Mouse (Mus musculus) spleen, adult 2 months (tissue): Measurements from ENCODE around the gene Rev3l. TPM values are rescaled to one million over a fixed set of nuclear protein-coding genes. Genes with fewer than 3 reads are reported as not detected.

Experiments
- DNase-seq, 2 experiments: peaks; one replicate each; pipeline versions ENCODE4 v3.0.0 to v3.0.0-alpha.2; 2012 to 2021; ENCODE audit warnings: low spot score in 2 of 2, low read depth in 1 of 2
- H3K27ac ChIP-seq: fragments of 200-500 bp; 2 replicates; pipeline ENCODE4 v1.5.1; 2012; ENCODE audit warnings: low read length, inconsistent platforms; ENCODE audit not compliant: insufficient read depth
- H3K27me3 ChIP-seq: fragments of 200-500 bp; 2 replicates; pipeline ENCODE4 v1.6.1; 2012; ENCODE audit warnings: mild to moderate bottlenecking, moderate library complexity, low read length, inconsistent platforms; ENCODE audit not compliant: control insufficient read depth, insufficient read depth
- H3K36me3 ChIP-seq: fragments of 200-500 bp; 2 replicates; pipeline ENCODE4 v1.6.1; 2012; ENCODE audit warnings: mild to moderate bottlenecking, low read length, inconsistent platforms; ENCODE audit not compliant: control insufficient read depth, insufficient read depth
- H3K4me1 ChIP-seq: fragments of 200-500 bp; 2 replicates; pipeline ENCODE4 v1.6.1; 2011; ENCODE audit warnings: inconsistent platforms; ENCODE audit not compliant: control insufficient read depth, insufficient read depth, insufficient read length
- H3K4me3 ChIP-seq: fragments of 200-500 bp; 2 replicates; pipeline ENCODE4 v1.5.1; 2011; ENCODE audit warnings: mild to moderate bottlenecking, inconsistent platforms; ENCODE audit not compliant: insufficient read depth, insufficient read length; ENCODE audit errors: extremely low read depth
- CTCF ChIP-seq: fragments of 200-500 bp; IDR thresholded peaks from 2 replicates; pipeline ENCODE4 v1.5.1; 2011; ENCODE audit warnings: mild to moderate bottlenecking, inconsistent platforms; ENCODE audit not compliant: insufficient read depth, insufficient read length, insufficient replicate concordance; ENCODE audit errors: extremely low read depth
- POLR2A ChIP-seq: fragments of 200-500 bp; IDR thresholded peaks from 2 replicates; pipeline ENCODE4 v1.6.1; 2011; ENCODE audit warnings: low read depth, low read length, inconsistent platforms
- WGBS: fragments of 180-500 bp; shearing (Covaris S2); methylation state at CpG from one replicate; pipeline ENCODE4 v1.1.7; 2018; 5-methylcytosine and 5-hydroxymethylcytosine counted together
- polyA plus RNA-seq: library from polyadenylated mRNA; depleted of rRNA; stranded (reverse); fragments of >200 nt; gene quantifications from 2 replicates; pipeline ENCODE4 v1.2.3, GENCODE M21; 2012

The Rev3l gene
- polyA plus RNA-seq, 1 experiment: 8.4 TPM

DNA sequence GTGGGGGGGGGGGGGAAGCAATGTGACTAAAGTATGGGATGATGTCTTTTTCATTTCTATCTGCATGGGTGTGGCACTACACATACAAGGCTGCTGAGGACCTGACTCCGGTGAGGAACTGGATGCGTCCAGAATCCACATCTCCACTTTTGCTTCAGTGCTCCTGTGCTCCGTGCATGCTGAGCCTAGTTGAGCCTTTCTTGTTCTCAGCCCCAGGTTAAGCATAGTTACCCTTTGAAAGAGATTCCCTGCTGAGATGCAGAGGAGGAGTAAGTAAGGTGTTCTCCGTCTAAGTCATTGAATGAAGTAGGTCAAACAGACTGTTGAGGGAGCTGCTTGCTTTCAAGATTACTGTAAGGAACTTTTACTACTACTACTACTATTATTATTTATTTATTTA lies 4.3 kb downstream of the Rev3l start:
- no peak for TF ChIP-seq POLR2A
- TF ChIP-seq CTCF: no peak
- no peak for DNase-seq
- Histone ChIP-seq H3K36me3 (no peaks in the 10 kb centered on the region), H3K4me1 (peaks cover 2% of the 10 kb centered on the region; the same call in 1 of the 2 replicates), H3K27me3 (no peaks in the 10 kb centered on the region), H3K4me3 (no peak overlapping the region), H3K27ac (no peak overlapping the region)
- 94% methylated on average over 4 of the region's 4 CpGs for WGBS

DNA sequence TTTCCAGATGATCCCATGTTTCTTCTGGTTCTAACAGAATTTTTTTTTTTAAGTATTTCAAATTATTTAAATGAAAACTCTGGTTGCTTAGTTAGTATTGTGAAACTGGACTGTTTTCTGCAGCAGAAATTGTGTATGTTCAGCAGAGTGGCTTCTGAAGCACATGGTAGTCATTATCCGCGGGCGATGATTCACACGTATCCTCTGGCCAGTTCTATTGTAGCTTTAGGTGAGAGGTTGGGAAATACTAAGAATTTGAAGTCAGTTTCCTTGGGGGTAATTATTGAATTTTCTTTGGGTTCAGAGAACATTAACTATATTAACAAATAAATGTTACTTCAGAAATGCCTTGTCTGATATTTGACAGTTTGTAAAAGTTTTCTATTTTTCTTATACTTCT lies 10.1 kb downstream of the Rev3l start:
- Histone ChIP-seq H3K4me1 (no peaks in the 10 kb centered on the region), H3K36me3 (no peaks in the 10 kb centered on the region), H3K4me3 (no peak overlapping the region), H3K27me3 (no peaks in the 10 kb centered on the region), H3K27ac (no peak overlapping the region)
- TF ChIP-seq POLR2A (no peak), CTCF (no peak)
- WGBS: 91% methylated on average over 4 of the region's 4 CpGs
- no peak for DNase-seq

DNA sequence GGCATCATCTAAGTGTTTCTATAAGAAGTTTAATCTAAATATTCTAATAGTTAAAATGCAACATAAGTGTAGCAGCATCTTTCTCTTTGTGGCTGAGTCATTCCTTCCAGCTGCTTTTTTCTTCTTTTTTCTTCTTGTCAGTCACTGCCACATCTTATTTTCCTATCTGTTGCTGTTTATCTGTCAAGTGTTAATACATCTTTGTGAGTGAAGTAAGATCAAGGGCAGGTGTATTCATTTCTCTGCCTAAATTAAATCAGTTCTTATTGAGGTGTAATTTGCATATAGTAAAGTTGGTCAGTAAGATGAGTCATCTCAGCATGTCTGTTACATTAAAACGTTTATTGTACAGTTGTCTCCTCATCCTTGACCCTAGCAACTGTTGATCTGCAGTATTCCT lies 32.8 kb downstream of the Rev3l start:
- TF ChIP-seq CTCF (no peak), POLR2A (no peak)
- WGBS: 72% methylated on average over 1 of the region's 1 CpGs
- Histone ChIP-seq H3K4me3 (no peak overlapping the region), H3K4me1 (no peaks in the 10 kb centered on the region), H3K27me3 (no peaks in the 10 kb centered on the region), H3K27ac (no peak overlapping the region), H3K36me3 (no peaks in the 10 kb centered on the region)
- DNase-seq: no peak

- WGBS: 88% methylated on average over 4 of the region's 4 CpGs
- H3K4me3 ChIP-seq: no peak overlapping the region
- H3K27ac ChIP-seq: no peak overlapping the region
- no peaks in the 10 kb centered on the region for H3K4me1 ChIP-seq
- H3K27me3 ChIP-seq: no peaks in the 10 kb centered on the region
- TF ChIP-seq POLR2A: no peak
- TF ChIP-seq CTCF: no peak
- no peak for DNase-seq
- H3K36me3 ChIP-seq: no peaks in the 10 kb centered on the region
Measured at GRCm38 (mm10) chr10:39766702-39767101, 34.8 kb downstream of the Rev3l start.

DNA sequence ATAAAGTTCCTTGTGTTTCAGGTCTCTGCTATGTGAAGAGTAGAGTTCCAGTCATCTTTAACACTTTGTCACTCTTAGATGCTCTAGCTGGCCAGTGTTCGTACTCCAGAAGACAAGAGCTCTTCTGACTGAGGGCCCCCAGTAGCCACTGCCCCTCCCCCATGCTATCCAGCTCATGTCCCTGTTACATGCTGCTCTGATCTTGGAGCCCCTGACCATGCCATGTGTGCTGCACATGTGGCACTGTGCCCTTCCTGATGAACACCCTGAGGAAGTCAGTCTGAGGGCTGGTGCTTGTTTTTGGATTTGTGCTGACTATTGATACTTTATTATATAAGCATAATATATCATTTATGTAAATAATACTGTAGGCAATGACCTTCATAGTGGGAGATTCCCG lies 40.3 kb downstream of the Rev3l start:
- H3K4me3 ChIP-seq: no peak overlapping the region
- no peak for TF ChIP-seq CTCF
- no peak for TF ChIP-seq POLR2A
- H3K36me3 ChIP-seq: no peaks in the 10 kb centered on the region
- 88% methylated on average over 2 of the region's 2 CpGs for WGBS
- H3K4me1 ChIP-seq: peaks cover 4% of the 10 kb centered on the region
- DNase-seq: no peak
- H3K27me3 ChIP-seq: no peaks in the 10 kb centered on the region
- no peak overlapping the region for H3K27ac ChIP-seq

DNA sequence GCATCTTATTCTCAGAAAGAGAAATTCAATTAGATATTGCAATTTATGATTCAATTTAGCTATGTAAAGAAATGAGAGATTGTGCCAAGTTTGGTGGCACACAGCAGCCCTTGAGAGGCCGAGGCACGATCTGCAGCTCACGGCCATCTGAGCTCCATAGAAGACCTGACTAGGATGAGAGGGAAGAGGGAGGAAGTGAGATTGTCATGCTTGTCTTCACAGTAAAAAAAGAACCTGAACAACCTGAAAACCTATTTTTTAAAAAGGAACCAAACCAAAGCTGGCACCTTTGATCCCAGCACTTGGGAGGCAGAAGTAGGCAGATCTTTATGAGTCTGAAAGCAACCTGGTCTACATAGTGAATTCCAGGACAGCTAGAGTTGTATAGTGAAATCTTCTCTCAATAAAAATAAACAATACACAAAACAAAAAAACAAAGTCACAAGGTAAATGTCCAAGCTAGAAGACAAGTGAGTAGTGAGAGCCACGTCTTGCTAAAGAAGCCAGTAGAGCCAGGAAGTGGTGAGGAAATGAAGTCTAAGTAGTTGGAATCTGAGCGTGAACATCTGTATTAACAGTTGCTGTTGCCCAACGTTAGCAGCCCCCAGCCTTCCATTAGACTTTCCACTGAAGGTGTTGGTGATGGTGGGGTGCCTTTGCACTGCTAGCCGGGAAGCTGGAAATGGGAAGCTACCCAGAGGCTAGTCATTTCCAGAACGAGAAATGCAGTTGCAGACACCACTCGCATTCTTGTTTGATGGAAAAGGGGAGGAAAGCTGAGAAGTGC lies 42.2 kb downstream of the Rev3l start:
- WGBS: 37% methylated on average over 9 of the region's 9 CpGs
- no peak for DNase-seq
- H3K27ac ChIP-seq: no peak overlapping the region

DNA sequence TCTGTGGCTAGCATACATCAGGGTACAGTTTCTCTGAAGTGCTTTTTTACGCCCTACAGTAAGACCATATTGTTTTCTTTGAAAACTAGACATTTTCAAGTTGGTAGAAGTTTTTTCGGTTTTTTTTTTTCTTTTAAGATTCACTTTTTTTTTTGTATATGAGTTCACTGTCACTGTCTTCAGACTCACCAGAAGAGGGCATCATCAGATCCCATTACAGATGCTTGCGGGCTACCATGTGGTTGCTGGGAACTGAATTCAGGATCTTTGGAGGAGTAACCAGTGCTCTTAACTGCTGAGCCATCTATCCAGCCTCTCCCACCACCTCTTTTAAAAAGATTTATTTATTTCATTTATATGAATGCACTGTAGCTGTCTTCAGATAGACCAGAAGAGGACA lies 45.0 kb downstream of the Rev3l start:
- H3K4me1 ChIP-seq: peaks cover 4% of the 10 kb centered on the region
- DNase-seq: no peak
- WGBS: 78% methylated on average over 3 of the region's 3 CpGs
- H3K4me3 ChIP-seq: no peak overlapping the region
- no peaks in the 10 kb centered on the region for H3K36me3 ChIP-seq
- TF ChIP-seq CTCF (no peak), POLR2A (no peak)
- no peaks in the 10 kb centered on the region for H3K27me3 ChIP-seq
- no peak overlapping the region for H3K27ac ChIP-seq

More for the DNA sequence above, 42.2 kb downstream of the Rev3l start:
- no peak for TF ChIP-seq POLR2A
- TF ChIP-seq CTCF: no peak
- Histone ChIP-seq H3K4me3 (no peak overlapping the region), H3K36me3 (no peaks in the 10 kb centered on the region), H3K27me3 (no peaks in the 10 kb centered on the region), H3K4me1 (peaks cover 4% of the 10 kb centered on the region)
